Mouse (Mus musculus) MEL (cell line): Measurements from ENCODE around the gene 4930426L09Rik. TPM values are rescaled to one million over a fixed set of nuclear protein-coding genes. Genes with fewer than 3 reads are reported as not detected.

ENCODE experiments used
- DNase-seq: peaks from one replicate; pipeline ENCODE4 v3.0.0; 2011; ENCODE audit warnings: low read depth, low spot score
- H3K27ac ChIP-seq: 2 replicates; pipeline ENCODE4 v1.5.1; 2012; ENCODE audit warnings: low read depth, mild to moderate bottlenecking, control low read depth, low read length, moderate library complexity; ENCODE audit not compliant: control insufficient read depth
- H3K27me3 ChIP-seq, 2 experiments: fragments of 150-350 bp in 1 of 2; sonication (generic) in 1 of 2; 2 replicates each; pipeline ENCODE4 v1.6.1; 2012; ENCODE audit warnings: low read length in 2 of 2, mild to moderate bottlenecking in 2 of 2, improper control_type of control experiment in 1 of 2, moderate library complexity in 1 of 2; ENCODE audit not compliant: insufficient read depth in 2 of 2, control insufficient read depth in 1 of 2
- H3K36me3 ChIP-seq, 2 experiments: 2 replicates each; pipeline ENCODE4 v1.6.1; 2012 to 2014; ENCODE audit warnings: low read length in 2 of 2, improper control_type of control experiment in 1 of 2, inconsistent platforms in 1 of 2, mild to moderate bottlenecking in 1 of 2; ENCODE audit not compliant: insufficient read depth in 2 of 2, control insufficient read depth in 1 of 2
- H3K4me1 ChIP-seq, 2 experiments: fragments of 150-350 bp in 1 of 2; sonication (generic) in 1 of 2; 2 replicates each; pipeline ENCODE4 v1.6.1; 2012; ENCODE audit warnings: low read length in 2 of 2, improper control_type of control experiment in 1 of 2, mild to moderate bottlenecking in 1 of 2; ENCODE audit not compliant: insufficient read depth in 2 of 2, control insufficient read depth in 1 of 2
- H3K4me3 ChIP-seq, 2 experiments: fragments of 150-350 bp in 1 of 2; sonication (generic) in 1 of 2; 2 replicates each; pipeline ENCODE4 v1.5.1; 2012; ENCODE audit warnings: low read depth in 2 of 2, low read length in 2 of 2, mild to moderate bottlenecking in 2 of 2, moderate library complexity in 2 of 2, control low read depth in 1 of 2, improper control_type of control experiment in 1 of 2; ENCODE audit not compliant: control insufficient read depth in 1 of 2, insufficient read depth in 1 of 2
- H3K79me2 ChIP-seq: 2 replicates; pipeline ENCODE4 v1.6.1; 2012; ENCODE audit warnings: mild to moderate bottlenecking, low read length, moderate library complexity; ENCODE audit not compliant: control insufficient read depth, poor library complexity, insufficient read depth
- H3K9ac ChIP-seq: 2 replicates; pipeline ENCODE4 v1.6.1; 2012; ENCODE audit warnings: low read depth, mild to moderate bottlenecking, control low read depth, low read length, moderate library complexity; ENCODE audit not compliant: control insufficient read depth, poor library complexity, severe bottlenecking
- H3K9me3 ChIP-seq: fragments of 150-350 bp; sonication (generic); replicated peaks from 2 replicates; pipeline ENCODE4 v1.6.1; 2012; ENCODE audit warnings: mild to moderate bottlenecking, low read length, improper control_type of control experiment, moderate library complexity; ENCODE audit not compliant: insufficient read depth
- BHLHE40 ChIP-seq: IDR thresholded peaks from 2 replicates; pipeline ENCODE4 v1.6.1; 2012; ENCODE audit warnings: low read depth, mild to moderate bottlenecking, inconsistent platforms, low read length, improper control_type of control experiment, borderline replicate concordance
- CHD1 ChIP-seq: IDR thresholded peaks from 2 replicates; pipeline ENCODE4 v1.6.1; 2012; ENCODE audit warnings: low read depth, mild to moderate bottlenecking, inconsistent platforms, low read length, improper control_type of control experiment
- CHD2 ChIP-seq: IDR thresholded peaks from 2 replicates; pipeline ENCODE4 v1.6.1; 2011; ENCODE audit warnings: low read length, improper control_type of control experiment
- E2F4 ChIP-seq: IDR thresholded peaks from 2 replicates; pipeline ENCODE4 v1.6.1; 2011; ENCODE audit warnings: low read depth, low read length, improper control_type of control experiment, borderline replicate concordance
- EP300 ChIP-seq, 2 experiments: IDR thresholded peaks; 2 replicates each; pipeline ENCODE4 v1.6.1; 2011; ENCODE audit warnings: improper control_type of control experiment in 2 of 2, low read length in 2 of 2, low read depth in 1 of 2, mild to moderate bottlenecking in 1 of 2
- ETS1 ChIP-seq: IDR thresholded peaks from 2 replicates; pipeline ENCODE4 v1.6.1; 2012; ENCODE audit warnings: low read depth, mild to moderate bottlenecking, inconsistent platforms, low read length, improper control_type of control experiment, moderate library complexity
- GABPA ChIP-seq: IDR thresholded peaks from 2 replicates; pipeline ENCODE4 v1.6.1; 2012; ENCODE audit warnings: low read depth, mild to moderate bottlenecking, inconsistent platforms, low read length, improper control_type of control experiment, moderate library complexity
- GATA1 ChIP-seq: IDR thresholded peaks from 2 replicates; pipeline ENCODE4 v1.6.1; 2011; ENCODE audit warnings: low read depth, low read length, improper control_type of control experiment
- JUND ChIP-seq: IDR thresholded peaks from 2 replicates; pipeline ENCODE4 v1.6.1; 2011; ENCODE audit warnings: low read depth, mild to moderate bottlenecking, improper control_type of control experiment, low read length
- MAZ ChIP-seq: IDR thresholded peaks from 2 replicates; pipeline ENCODE4 v1.6.1; 2012; ENCODE audit warnings: low read depth, mild to moderate bottlenecking, inconsistent platforms, low read length, improper control_type of control experiment
- MYB ChIP-seq: IDR thresholded peaks from 2 replicates; pipeline ENCODE4 v1.6.1; 2011; ENCODE audit warnings: mild to moderate bottlenecking, low read depth, low read length, improper control_type of control experiment
- MYC ChIP-seq: IDR thresholded peaks from 2 replicates; pipeline ENCODE4 v1.6.1; 2011; ENCODE audit warnings: low read depth, mild to moderate bottlenecking, low read length, improper control_type of control experiment, moderate library complexity
- NELFE ChIP-seq: IDR thresholded peaks from 2 replicates; pipeline ENCODE4 v1.6.1; 2011; ENCODE audit warnings: low read depth, low read length, improper control_type of control experiment
- NRF1 ChIP-seq: IDR thresholded peaks from 2 replicates; pipeline ENCODE4 v1.6.1; 2014; ENCODE audit warnings: low read depth, mild to moderate bottlenecking, inconsistent platforms, low read length, improper control_type of control experiment, moderate library complexity; ENCODE audit not compliant: poor library complexity, insufficient read depth, severe bottlenecking
- POLR2AphosphoS2 ChIP-seq: IDR thresholded peaks from 2 replicates; pipeline ENCODE4 v1.6.1; 2011; ENCODE audit warnings: low read length, improper control_type of control experiment
- RCOR1 ChIP-seq: IDR thresholded peaks from 2 replicates; pipeline ENCODE4 v1.6.1; 2012; ENCODE audit warnings: low read depth, mild to moderate bottlenecking, inconsistent platforms, low read length, improper control_type of control experiment
- TAL1 ChIP-seq: IDR thresholded peaks from 2 replicates; pipeline ENCODE4 v1.6.1; 2012; ENCODE audit warnings: mild to moderate bottlenecking, inconsistent platforms, low read length, moderate library complexity, mixed read lengths
- TBP ChIP-seq: IDR thresholded peaks from 2 replicates; pipeline ENCODE4 v1.8.0; 2011; ENCODE audit warnings: low read depth, low read length, improper control_type of control experiment
- TCF12 ChIP-seq: IDR thresholded peaks from 2 replicates; pipeline ENCODE4 v1.6.1; 2014; ENCODE audit warnings: low read depth, mild to moderate bottlenecking, inconsistent platforms, low read length, improper control_type of control experiment, moderate library complexity
- UBTF ChIP-seq: IDR thresholded peaks from 2 replicates; pipeline ENCODE4 v1.6.1; 2012; ENCODE audit warnings: low read depth, mild to moderate bottlenecking, inconsistent platforms, low read length, improper control_type of control experiment, moderate library complexity, borderline replicate concordance; ENCODE audit not compliant: insufficient read depth
- USF2 ChIP-seq, 2 experiments: IDR thresholded peaks; 2 replicates each; pipeline ENCODE4 v1.6.1; 2011 to 2012; ENCODE audit warnings: improper control_type of control experiment in 2 of 2, low read length in 2 of 2, borderline replicate concordance in 1 of 2, inconsistent platforms in 1 of 2, low read depth in 1 of 2, mild to moderate bottlenecking in 1 of 2; ENCODE audit not compliant: insufficient read depth in 1 of 2
- polyA plus RNA-seq, 2 experiments: library from polyadenylated mRNA; stranded (reverse) in 1 of 2; unstranded in 1 of 2; fragments of >175 nt in 1 of 2; fragments of >200 nt in 1 of 2; gene quantifications; 2 replicates each; pipeline versions ENCODE4 v1.2.1 to v1.2.4; 2012; ENCODE audit warnings: low replicate concordance in 2 of 2, low read depth in 1 of 2; ENCODE audit not compliant: insufficient read length in 2 of 2, insufficient read depth in 1 of 2, missing spikeins in 1 of 2
- total RNA-seq: library from RNA; depleted of rRNA; stranded (reverse); fragments of 300-350 nt; gene quantifications from 2 replicates; pipeline ENCODE4 v1.2.3, GENCODE M21; 2012

Gene 4930426L09Rik
- total and polyA plus RNA-seq, 3 experiments, result 0.12 to 0.19 TPM; not detected in 1

DNA sequence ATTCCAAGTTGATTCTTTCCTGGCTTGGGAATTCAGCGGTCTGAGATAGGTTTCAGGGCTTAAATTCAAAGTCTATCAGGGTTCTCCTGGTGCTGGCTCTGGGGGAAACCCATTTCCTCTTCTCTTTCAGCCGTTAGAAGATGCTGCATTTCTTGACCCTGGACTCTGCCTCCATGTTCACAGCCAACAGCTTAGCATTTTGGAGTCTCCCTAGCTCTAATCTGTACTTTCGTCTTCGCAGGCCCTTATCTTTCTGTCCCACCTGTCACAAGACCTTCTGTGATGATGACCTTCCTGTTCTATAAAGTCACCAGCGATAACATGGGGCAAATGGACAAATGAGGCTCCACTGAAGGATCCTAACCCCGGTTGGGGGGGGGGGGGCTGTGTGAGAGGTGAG, 13.3 kb downstream of the 4930426L09Rik start:
- Histone ChIP-seq H3K36me3 (peaks cover 0 to 11% of the 10 kb centered on the region in 2 experiments; a peak in 2 of 4 replicates), H3K4me1 (peaks cover 6 to 11% of the 10 kb centered on the region in 2 experiments), H3K27ac (peak overlapping the region; percentile 60), H3K27me3 (no peaks in the 10 kb centered on the region), H3K9me3 (no peaks in the 10 kb centered on the region), H3K79me2 (no peaks in the 10 kb centered on the region), H3K4me3 (no peak overlapping the region), H3K9ac (no peak overlapping the region)
- TF ChIP-seq TBP, result 0 out of 2 replicates have a peak, but pooled peaks have one; percentile 13
- peak; percentile 95 for TF ChIP-seq TCF12
- TF ChIP-seq TAL1, result peak; percentile 92
- TF ChIP-seq RCOR1, result peak; percentile 81
- TF ChIP-seq CHD2, result no peak
- TF ChIP-seq MYC, result no peak
- TF ChIP-seq BHLHE40, result 0 out of 2 replicates have a peak, but pooled peaks have one; percentile 15
- peak; percentile 86 to 92 for TF ChIP-seq EP300 (IDR thresholded peaks at IDR 0.05; ENCODE audit: low read depth in 1 of 2, low read length in 2 of 2)
- TF ChIP-seq ETS1, result peak; percentile 87
- peak; percentile 54; the same call in 1 of the 2 replicates for TF ChIP-seq MYB
- TF ChIP-seq GATA1, result peak; percentile 95
- peak; percentile 87 for DNase-seq

DNA sequence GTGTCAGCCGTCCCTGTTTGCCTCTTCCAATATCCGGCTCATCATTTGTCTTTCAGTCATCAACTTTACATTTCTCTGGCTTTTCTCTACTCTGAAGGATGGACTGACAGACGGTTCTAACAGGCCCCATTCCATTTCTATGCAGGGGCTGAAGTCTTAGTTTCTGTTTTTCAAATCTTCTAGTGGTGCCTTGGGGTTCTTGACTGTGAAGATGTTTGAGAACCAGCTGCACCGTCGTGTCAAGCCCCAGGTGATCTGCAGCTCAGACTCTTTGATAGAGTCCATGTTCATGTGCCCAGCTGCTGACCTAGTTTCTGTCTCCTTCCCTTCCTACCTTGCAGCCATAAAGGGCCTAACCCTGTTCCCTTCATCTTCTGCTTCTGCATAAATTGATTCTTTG, 18.2 kb downstream of the 4930426L09Rik start:
- Histone ChIP-seq H3K9me3 (no peaks in the 10 kb centered on the region), H3K79me2 (no peaks in the 10 kb centered on the region), H3K4me1 (peaks cover 4% of the 10 kb centered on the region in 2 experiments), H3K27me3 (no peaks in the 10 kb centered on the region), H3K27ac (no peak overlapping the region), H3K36me3 (peaks cover 0 to 7% of the 10 kb centered on the region in 2 experiments; a peak in 2 of 4 replicates), H3K4me3 (no peak overlapping the region), H3K9ac (no peak overlapping the region)
- TF ChIP-seq NELFE, result no peak
- DNase-seq, result no peak

- H3K4me1 ChIP-seq, result peaks cover 4 to 6% of the 10 kb centered on the region in 2 experiments
- TF ChIP-seq TBP, result no peak
- no peak for TF ChIP-seq GABPA
- no peak for TF ChIP-seq POLR2AphosphoS2
- TF ChIP-seq E2F4, result no peak
- TF ChIP-seq MAZ, result no peak
- no peak for TF ChIP-seq UBTF
- TF ChIP-seq TCF12, result peak; percentile 46; the same call in 1 of the 2 replicates
- TF ChIP-seq NRF1, result no peak
- TF ChIP-seq EP300 (IDR thresholded peaks at IDR 0.05; ENCODE audit: low read depth in 1 of 2, low read length in 2 of 2), result peak in 1 of 2 experiments; percentile 38; a peak in 1 of 4 replicates
- TF ChIP-seq MYB, result no peak
- peak; percentile 61 for TF ChIP-seq GATA1
- TF ChIP-seq JUND, result no peak
- no peak for TF ChIP-seq CHD1
- TF ChIP-seq NELFE, result no peak
- TF ChIP-seq USF2 (IDR thresholded peaks at IDR 0.05; ENCODE audit: borderline replicate concordance in 1 of 2, insufficient read depth in 1 of 2, low read depth in 1 of 2, low read length in 2 of 2), result no peak
Observed at GRCm38 (mm10) chr2:19016839-19017238, 18.7 kb downstream of the 4930426L09Rik start.

More at GRCm38 (mm10) chr2:19016839-19017238, 18.7 kb downstream of the 4930426L09Rik start:
- Histone ChIP-seq H3K4me3 (no peak overlapping the region), H3K9ac (no peak overlapping the region), H3K36me3 (peaks cover 0 to 7% of the 10 kb centered on the region in 2 experiments; a peak in 2 of 4 replicates), H3K79me2 (no peaks in the 10 kb centered on the region), H3K27ac (no peak overlapping the region), H3K27me3 (no peaks in the 10 kb centered on the region), H3K9me3 (no peaks in the 10 kb centered on the region)
- no peak for DNase-seq
